Mouse (Mus musculus): ENCODE results near the gene Sec31a. TPM values are rescaled to one million over a fixed set of nuclear protein-coding genes. Genes with fewer than 3 reads are reported as not detected.

Gene Sec31a
- total and polyA plus RNA-seq, 3 experiments, result 69.5 to 173 (median 132) TPM

- H3K9me3 ChIP-seq (replicated peaks), result peaks cover 6% of the 10 kb centered on the region
Measured at GRCm38 (mm10) chr5:100437917-100438316, 21.9 kb upstream of the Sec31a start.

DNA sequence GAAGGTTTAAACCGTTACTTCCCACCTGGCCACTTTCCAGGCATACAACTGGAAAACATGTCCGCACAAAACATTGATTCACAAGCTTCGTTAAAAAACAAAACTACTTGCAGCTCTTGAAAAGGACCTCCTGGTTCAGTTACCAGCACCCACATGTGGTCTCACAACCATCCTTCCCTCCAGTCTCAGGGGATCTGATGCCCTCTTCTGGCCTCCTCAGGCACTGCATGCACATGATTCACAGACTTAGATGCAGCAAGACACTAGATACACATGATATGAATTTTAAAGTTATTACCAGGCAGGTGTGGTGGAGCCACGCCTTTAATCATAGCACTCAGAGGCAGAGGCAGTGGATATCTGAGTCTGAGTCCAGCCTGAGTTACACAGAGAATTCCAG is 21.1 kb upstream of the Sec31a start:
- DNase-seq (ENCODE audit: low spot score) (no peak), ATAC-seq (ENCODE audit: extremely low read depth, insufficient number of reproducible peaks, low FRiP score, poor library complexity, severe bottlenecking) (no peak)
- Histone ChIP-seq H3K4me3 (ENCODE audit: low read depth, low read length) (no peak overlapping the region), H3K9me3 (replicated peaks) (peaks cover 6% of the 10 kb centered on the region), H3K27me3 (ENCODE audit: insufficient read depth, low read length) (no peaks in the 10 kb centered on the region), H3K4me1 (ENCODE audit: insufficient read depth, low read depth, low read length) (peaks cover 8% of the 10 kb centered on the region), H3K36me3 (replicated peaks) (peaks cover 74% of the 10 kb centered on the region)
- no peak for TF ChIP-seq GATA1 (IDR thresholded peaks at IDR 0.05; ENCODE audit: borderline replicate concordance, low read length)
- no peak for TF ChIP-seq TAL1 (conservative IDR thresholded peaks at IDR 0.05; ENCODE audit: low read depth, low read length)
- no peak for TF ChIP-seq POLR2AphosphoS5 (IDR thresholded peaks at IDR 0.05; ENCODE audit: insufficient replicate concordance, low read depth, low read length)
- no peak; the same call in 1 of the 2 replicates for TF ChIP-seq CTCF (IDR thresholded peaks at IDR 0.05; ENCODE audit: low read depth, low read length)

More at GRCm38 (mm10) chr5:100437917-100438316, 21.9 kb upstream of the Sec31a start:
- ATAC-seq (ENCODE audit: extremely low read depth, insufficient number of reproducible peaks, low FRiP score, poor library complexity, severe bottlenecking) (no peak), DNase-seq (ENCODE audit: low spot score) (no peak)
- H3K4me1 ChIP-seq (ENCODE audit: insufficient read depth, low read depth, low read length), result peaks cover 8% of the 10 kb centered on the region
- no peaks in the 10 kb centered on the region for H3K27me3 ChIP-seq (ENCODE audit: insufficient read depth, low read length)
- H3K4me3 ChIP-seq (ENCODE audit: low read depth, low read length), result no peak overlapping the region
- no peak for TF ChIP-seq CTCF (IDR thresholded peaks at IDR 0.05; ENCODE audit: low read depth, low read length)
- no peak for TF ChIP-seq GATA2 (IDR thresholded peaks at IDR 0.05; ENCODE audit: borderline replicate concordance, low read depth, low read length)
- no peak for TF ChIP-seq GATA1 (IDR thresholded peaks at IDR 0.05; ENCODE audit: borderline replicate concordance, low read length)
- no peak for TF ChIP-seq TAL1 (conservative IDR thresholded peaks at IDR 0.05; ENCODE audit: low read depth, low read length)
- TF ChIP-seq POLR2AphosphoS5 (IDR thresholded peaks at IDR 0.05; ENCODE audit: insufficient replicate concordance, low read depth, low read length), result no peak
- H3K36me3 ChIP-seq (replicated peaks), result peaks cover 74% of the 10 kb centered on the region

GRCm38 (mm10) chr5:100430966-100431365 is 14.9 kb upstream of the Sec31a start:
- no peak for DNase-seq (ENCODE audit: low spot score)
- no peaks in the 10 kb centered on the region for H3K9me3 ChIP-seq (replicated peaks)
- no peak for ATAC-seq (ENCODE audit: extremely low read depth, insufficient number of reproducible peaks, low FRiP score, poor library complexity, severe bottlenecking)
- H3K4me1 ChIP-seq (ENCODE audit: insufficient read depth, low read depth, low read length), result peaks cover 41% of the 10 kb centered on the region
- H3K27me3 ChIP-seq (ENCODE audit: insufficient read depth, low read length), result no peaks in the 10 kb centered on the region
- peak overlapping the region; percentile 43; the same call in 1 of the 2 replicates for H3K4me3 ChIP-seq (ENCODE audit: low read depth, low read length)
- no peak for TF ChIP-seq GATA1 (IDR thresholded peaks at IDR 0.05; ENCODE audit: borderline replicate concordance, low read length)
- no peak for TF ChIP-seq POLR2AphosphoS5 (IDR thresholded peaks at IDR 0.05; ENCODE audit: insufficient replicate concordance, low read depth, low read length)
- no peak for TF ChIP-seq TAL1 (conservative IDR thresholded peaks at IDR 0.05; ENCODE audit: low read depth, low read length)
- no peak for TF ChIP-seq GATA2 (IDR thresholded peaks at IDR 0.05; ENCODE audit: borderline replicate concordance, low read depth, low read length)
- TF ChIP-seq CTCF (IDR thresholded peaks at IDR 0.05; ENCODE audit: low read depth, low read length), result no peak
- H3K36me3 ChIP-seq (replicated peaks), result peaks cover 57% of the 10 kb centered on the region

DNA sequence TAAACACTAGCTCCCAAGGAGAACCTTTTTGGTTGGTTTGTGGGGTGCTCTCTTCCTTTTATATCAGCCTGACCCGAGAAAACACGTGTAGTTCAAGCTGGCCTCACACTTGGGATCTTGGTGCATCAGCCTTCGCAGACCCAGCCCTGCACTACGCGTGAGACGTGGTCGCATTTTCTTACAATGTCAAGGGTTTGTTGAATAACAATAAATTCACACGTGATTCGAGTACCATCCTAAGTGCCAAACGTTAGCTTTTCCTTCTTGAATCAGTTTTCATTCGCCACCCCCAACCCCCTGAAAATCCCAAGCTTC is 14.0 kb upstream of the Sec31a start:
- H3K9me3 ChIP-seq (replicated peaks), result no peaks in the 10 kb centered on the region
- H3K36me3 ChIP-seq (replicated peaks), result peaks cover 51% of the 10 kb centered on the region
- ATAC-seq (ENCODE audit: extremely low read depth, insufficient number of reproducible peaks, low FRiP score, poor library complexity, severe bottlenecking) (no peak), DNase-seq (ENCODE audit: low spot score) (no peak)
- peaks cover 45% of the 10 kb centered on the region for H3K4me1 ChIP-seq (ENCODE audit: insufficient read depth, low read depth, low read length)
- peak overlapping the region; percentile 97 for H3K4me3 ChIP-seq (ENCODE audit: low read depth, low read length)
- TF ChIP-seq GATA2 (IDR thresholded peaks at IDR 0.05; ENCODE audit: borderline replicate concordance, low read depth, low read length) (no peak), GATA1 (IDR thresholded peaks at IDR 0.05; ENCODE audit: borderline replicate concordance, low read length) (no peak), TAL1 (conservative IDR thresholded peaks at IDR 0.05; ENCODE audit: low read depth, low read length) (no peak), CTCF (IDR thresholded peaks at IDR 0.05; ENCODE audit: low read depth, low read length) (no peak), POLR2AphosphoS5 (IDR thresholded peaks at IDR 0.05; ENCODE audit: insufficient replicate concordance, low read depth, low read length) (no peak)
- H3K27me3 ChIP-seq (ENCODE audit: insufficient read depth, low read length), result no peaks in the 10 kb centered on the region

- Histone ChIP-seq H3K4me3 (ENCODE audit: low read depth, low read length) (peak overlapping the region; percentile 97), H3K27me3 (ENCODE audit: insufficient read depth, low read length) (no peaks in the 10 kb centered on the region), H3K4me1 (ENCODE audit: insufficient read depth, low read depth, low read length) (peaks cover 50% of the 10 kb centered on the region), H3K36me3 (replicated peaks) (peaks cover 54% of the 10 kb centered on the region), H3K9me3 (replicated peaks) (no peaks in the 10 kb centered on the region)
- peak; percentile 100 for DNase-seq (ENCODE audit: low spot score)
- TF ChIP-seq TAL1 (conservative IDR thresholded peaks at IDR 0.05; ENCODE audit: low read depth, low read length) (no peak), CTCF (IDR thresholded peaks at IDR 0.05; ENCODE audit: low read depth, low read length) (no peak), GATA1 (IDR thresholded peaks at IDR 0.05; ENCODE audit: borderline replicate concordance, low read length) (no peak), GATA2 (IDR thresholded peaks at IDR 0.05; ENCODE audit: borderline replicate concordance, low read depth, low read length) (no peak), POLR2AphosphoS5 (IDR thresholded peaks at IDR 0.05; ENCODE audit: insufficient replicate concordance, low read depth, low read length) (peak; percentile 92)
- peak; percentile 95 for ATAC-seq (ENCODE audit: extremely low read depth, insufficient number of reproducible peaks, low FRiP score, poor library complexity, severe bottlenecking)
Measured at GRCm38 (mm10) chr5:100429344-100430075, 13.5 kb upstream of the Sec31a start.

GRCm38 (mm10) chr5:100428734-100429343 is 12.8 kb upstream of the Sec31a start:
- DNase-seq (ENCODE audit: low spot score) (no peak), ATAC-seq (ENCODE audit: extremely low read depth, insufficient number of reproducible peaks, low FRiP score, poor library complexity, severe bottlenecking) (no peak)
- H3K27me3 ChIP-seq (ENCODE audit: insufficient read depth, low read length), result no peaks in the 10 kb centered on the region
- H3K36me3 ChIP-seq (replicated peaks), result peaks cover 55% of the 10 kb centered on the region
- H3K4me3 ChIP-seq (ENCODE audit: low read depth, low read length), result peak overlapping the region; percentile 97
- no peaks in the 10 kb centered on the region for H3K9me3 ChIP-seq (replicated peaks)
- TF ChIP-seq GATA1 (IDR thresholded peaks at IDR 0.05; ENCODE audit: borderline replicate concordance, low read length) (no peak), CTCF (IDR thresholded peaks at IDR 0.05; ENCODE audit: low read depth, low read length) (no peak), TAL1 (conservative IDR thresholded peaks at IDR 0.05; ENCODE audit: low read depth, low read length) (no peak), POLR2AphosphoS5 (IDR thresholded peaks at IDR 0.05; ENCODE audit: insufficient replicate concordance, low read depth, low read length) (no peak; the same call in 1 of the 2 replicates), GATA2 (IDR thresholded peaks at IDR 0.05; ENCODE audit: borderline replicate concordance, low read depth, low read length) (no peak)
- H3K4me1 ChIP-seq (ENCODE audit: insufficient read depth, low read depth, low read length), result peaks cover 57% of the 10 kb centered on the region
